Mouse (Mus musculus): ENCODE data around the gene Mmel1. TPM values are rescaled to one million over a fixed set of nuclear protein-coding genes. Genes with fewer than 3 reads are reported as not detected.

The Mmel1 gene
- polyA plus RNA-seq, 1 experiment, result not detected

- Histone ChIP-seq H3K27ac (replicated peaks; ENCODE audit: low read depth, low read length) (no peak overlapping the region), H3K4me3 (ENCODE audit: insufficient read depth, low read depth, low read length) (peak overlapping the region; percentile 39), H3K4me1 (ENCODE audit: control insufficient read depth, insufficient read depth, insufficient read length, low read length) (no peaks in the 10 kb centered on the region)
Observed at GRCm38 (mm10) chr4:154856480-154856837, 12.9 kb upstream of the Mmel1 start.

GRCm38 (mm10) chr4:154856882-154857281, 12.5 kb upstream of the Mmel1 start:
- Histone ChIP-seq H3K27ac (replicated peaks; ENCODE audit: low read depth, low read length) (no peak overlapping the region), H3K4me3 (ENCODE audit: insufficient read depth, low read depth, low read length) (no peak overlapping the region), H3K4me1 (ENCODE audit: control insufficient read depth, insufficient read depth, insufficient read length, low read length) (no peaks in the 10 kb centered on the region)

- no peak overlapping the region for H3K4me3 ChIP-seq (ENCODE audit: insufficient read depth, low read depth, low read length)
- no peak overlapping the region for H3K27ac ChIP-seq (replicated peaks; ENCODE audit: low read depth, low read length)
Observed at GRCm38 (mm10) chr4:154857366-154858240, 11.8 kb upstream of the Mmel1 start.

GRCm38 (mm10) chr4:154858601-154859000, 10.8 kb upstream of the Mmel1 start:
- H3K27ac ChIP-seq (replicated peaks; ENCODE audit: low read depth, low read length), result no peak overlapping the region
- no peaks in the 10 kb centered on the region for H3K4me1 ChIP-seq (ENCODE audit: control insufficient read depth, insufficient read depth, insufficient read length, low read length)
- H3K4me3 ChIP-seq (ENCODE audit: insufficient read depth, low read depth, low read length), result no peak overlapping the region

More at GRCm38 (mm10) chr4:154857366-154858240, 11.8 kb upstream of the Mmel1 start:
- H3K4me1 ChIP-seq (ENCODE audit: control insufficient read depth, insufficient read depth, insufficient read length, low read length), result no peaks in the 10 kb centered on the region

- no peak overlapping the region for H3K4me3 ChIP-seq (ENCODE audit: insufficient read depth, low read depth, low read length)
- H3K27ac ChIP-seq (replicated peaks; ENCODE audit: low read depth, low read length), result no peak overlapping the region
- H3K4me1 ChIP-seq (ENCODE audit: control insufficient read depth, insufficient read depth, insufficient read length, low read length), result no peaks in the 10 kb centered on the region
Observed at GRCm38 (mm10) chr4:154861967-154862366, 7.4 kb upstream of the Mmel1 start.

- no peaks in the 10 kb centered on the region for H3K4me1 ChIP-seq (ENCODE audit: control insufficient read depth, insufficient read depth, insufficient read length, low read length)
- H3K4me3 ChIP-seq (ENCODE audit: insufficient read depth, low read depth, low read length), result no peak overlapping the region
- H3K27ac ChIP-seq (replicated peaks; ENCODE audit: low read depth, low read length), result no peak overlapping the region
Observed at GRCm38 (mm10) chr4:154863436-154863935, 5.9 kb upstream of the Mmel1 start.

- no peaks in the 10 kb centered on the region for H3K4me1 ChIP-seq (ENCODE audit: control insufficient read depth, insufficient read depth, insufficient read length, low read length)
- H3K27ac ChIP-seq (replicated peaks; ENCODE audit: low read depth, low read length), result no peak overlapping the region
- H3K4me3 ChIP-seq (ENCODE audit: insufficient read depth, low read depth, low read length), result peak overlapping the region; percentile 57
Observed at GRCm38 (mm10) chr4:154864271-154864771, 5.1 kb upstream of the Mmel1 start.

- Histone ChIP-seq H3K4me3 (ENCODE audit: insufficient read depth, low read depth, low read length) (no peak overlapping the region), H3K27ac (replicated peaks; ENCODE audit: low read depth, low read length) (no peak overlapping the region), H3K4me1 (ENCODE audit: control insufficient read depth, insufficient read depth, insufficient read length, low read length) (no peaks in the 10 kb centered on the region)
Observed at GRCm38 (mm10) chr4:154864961-154865760, 4.2 kb upstream of the Mmel1 start.

GRCm38 (mm10) chr4:154866391-154866790, 3.0 kb upstream of the Mmel1 start:
- H3K4me3 ChIP-seq (ENCODE audit: insufficient read depth, low read depth, low read length), result no peak overlapping the region

GRCm38 (mm10) chr4:154867257-154867656, 2.1 kb upstream of the Mmel1 start:
- Histone ChIP-seq H3K4me3 (ENCODE audit: insufficient read depth, low read depth, low read length) (no peak overlapping the region), H3K27ac (replicated peaks; ENCODE audit: low read depth, low read length) (no peak overlapping the region), H3K4me1 (ENCODE audit: control insufficient read depth, insufficient read depth, insufficient read length, low read length) (no peaks in the 10 kb centered on the region)

More at GRCm38 (mm10) chr4:154866391-154866790, 3.0 kb upstream of the Mmel1 start:
- Histone ChIP-seq H3K27ac (replicated peaks; ENCODE audit: low read depth, low read length) (no peak overlapping the region), H3K4me1 (ENCODE audit: control insufficient read depth, insufficient read depth, insufficient read length, low read length) (no peaks in the 10 kb centered on the region)

GRCm38 (mm10) chr4:154870721-154871120, 1.3 kb downstream of the Mmel1 start:
- Histone ChIP-seq H3K27ac (replicated peaks; ENCODE audit: low read depth, low read length) (no peak overlapping the region), H3K4me1 (ENCODE audit: control insufficient read depth, insufficient read depth, insufficient read length, low read length) (no peaks in the 10 kb centered on the region), H3K4me3 (ENCODE audit: insufficient read depth, low read depth, low read length) (no peak overlapping the region)

GRCm38 (mm10) chr4:154871757-154872251, 2.4 kb downstream of the Mmel1 start:
- Histone ChIP-seq H3K27ac (replicated peaks; ENCODE audit: low read depth, low read length) (no peak overlapping the region), H3K4me3 (ENCODE audit: insufficient read depth, low read depth, low read length) (no peak overlapping the region), H3K4me1 (ENCODE audit: control insufficient read depth, insufficient read depth, insufficient read length, low read length) (no peaks in the 10 kb centered on the region)

GRCm38 (mm10) chr4:154873186-154873585, 3.8 kb downstream of the Mmel1 start:
- Histone ChIP-seq H3K4me1 (ENCODE audit: control insufficient read depth, insufficient read depth, insufficient read length, low read length) (peaks cover under 1% of the 10 kb centered on the region; the same call in 1 of the 2 replicates), H3K27ac (replicated peaks; ENCODE audit: low read depth, low read length) (no peak overlapping the region), H3K4me3 (ENCODE audit: insufficient read depth, low read depth, low read length) (no peak overlapping the region)

- H3K4me1 ChIP-seq (ENCODE audit: control insufficient read depth, insufficient read depth, insufficient read length, low read length), result peaks cover 4% of the 10 kb centered on the region; the same call in 1 of the 2 replicates
- peak overlapping the region; percentile 62 for H3K4me3 ChIP-seq (ENCODE audit: insufficient read depth, low read depth, low read length)
- H3K27ac ChIP-seq (replicated peaks; ENCODE audit: low read depth, low read length), result peak overlapping the region; percentile 89
Observed at GRCm38 (mm10) chr4:154877864-154878548, 8.6 kb downstream of the Mmel1 start.

All from brown adipose tissue, adult 24 weeks (tissue).